Mouse (Mus musculus): ENCODE data around the gene Gosr2.

DNA sequence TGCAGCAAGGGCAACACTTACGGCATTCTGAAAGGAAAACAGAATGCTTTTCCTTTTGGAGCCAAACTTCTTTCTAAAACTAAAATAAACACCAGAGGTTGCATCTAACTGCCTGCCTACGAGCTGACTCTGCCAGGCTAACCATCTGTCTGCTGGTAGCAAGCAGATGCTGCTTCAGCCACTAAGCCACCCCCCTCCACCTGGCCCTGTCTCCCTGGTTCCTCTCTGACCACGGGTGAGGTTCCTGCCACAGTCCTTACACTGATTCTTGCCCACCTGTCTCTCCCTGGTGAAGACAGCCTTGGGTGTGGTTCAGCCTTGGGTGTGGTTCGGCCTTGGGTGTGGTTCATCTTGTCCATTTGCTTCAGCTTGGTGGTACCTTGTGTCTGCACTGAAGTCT is 35.8 kb downstream of the Gosr2 start:
- TF ChIP-seq CTCF (IDR thresholded peaks at IDR 0.05; ENCODE audit: control insufficient read depth, insufficient read depth, low read length) (no peak), POLR2A (IDR thresholded peaks at IDR 0.05; ENCODE audit: borderline replicate concordance, control insufficient read depth, low read depth, low read length) (no peak)
